Mouse (Mus musculus) erythroblast, embryonic 14.5 days (primary cell): ENCODE measurements around the gene Abca1. TPM values are rescaled to one million over a fixed set of nuclear protein-coding genes. Genes with fewer than 3 reads are reported as not detected.

ENCODE experiments used
- H3K27me3 ChIP-seq: 2 replicates; pipeline ENCODE4 v1.6.1; 2012; ENCODE audit warnings: inconsistent platforms; ENCODE audit not compliant: control insufficient read depth
- H3K36me3 ChIP-seq: 2 replicates; pipeline ENCODE4 v1.6.1; 2012; ENCODE audit warnings: mild to moderate bottlenecking, inconsistent platforms; ENCODE audit not compliant: control insufficient read depth
- H3K4me1 ChIP-seq: 2 replicates; pipeline ENCODE4 v1.6.1; 2012; ENCODE audit warnings: inconsistent platforms; ENCODE audit not compliant: control insufficient read depth
- H3K4me3 ChIP-seq: replicated peaks from 2 replicates; pipeline ENCODE3; 2012; ENCODE audit warnings: moderate library complexity, mild to moderate bottlenecking, inconsistent platforms
- H3K9me3 ChIP-seq: 2 replicates; pipeline ENCODE4 v1.6.1; 2012; ENCODE audit warnings: low read length, inconsistent platforms, mixed read lengths; ENCODE audit not compliant: control insufficient read depth
- GATA1 ChIP-seq: IDR thresholded peaks from 2 replicates; pipeline ENCODE4 v1.6.1; 2012; ENCODE audit warnings: low read length, inconsistent platforms, mixed read lengths
- TAL1 ChIP-seq: IDR thresholded peaks from 3 replicates; pipeline ENCODE4 v1.6.1; 2012; ENCODE audit warnings: low read length, inconsistent platforms, mixed read lengths
- polyA plus RNA-seq: library from polyadenylated mRNA; stranded (reverse); fragments of >175 nt; gene quantifications from 2 replicates; pipeline ENCODE4 v1.2.3, GENCODE M21; 2012

Abca1 gene
- polyA plus RNA-seq, 1 experiment = 0.01 TPM

- Histone ChIP-seq H3K9me3 (no peaks in the 10 kb centered on the region), H3K27me3 (no peaks in the 10 kb centered on the region), H3K4me3 (no peak overlapping the region), H3K4me1 (peaks cover under 1% of the 10 kb centered on the region; the same call in 1 of the 2 replicates), H3K36me3 (no peaks in the 10 kb centered on the region)
- TF ChIP-seq TAL1 (no peak), GATA1 (no peak)
These were observed 15.1 kb downstream of the Abca1 start for GRCm38 (mm10) chr4:53144571-53144970.

- Histone ChIP-seq H3K27me3 (no peaks in the 10 kb centered on the region), H3K4me3 (peak overlapping the region; percentile 46), H3K4me1 (peaks cover 6% of the 10 kb centered on the region; the same call in 1 of the 2 replicates), H3K9me3 (no peaks in the 10 kb centered on the region), H3K36me3 (no peaks in the 10 kb centered on the region)
- no peak for TF ChIP-seq TAL1
- TF ChIP-seq GATA1 = no peak
These were observed 15.7 kb downstream of the Abca1 start for GRCm38 (mm10) chr4:53144021-53144420.

- Histone ChIP-seq H3K4me3 (no peak overlapping the region), H3K4me1 (peaks cover 24% of the 10 kb centered on the region), H3K9me3 (no peaks in the 10 kb centered on the region), H3K36me3 (no peaks in the 10 kb centered on the region; the same call in 1 of the 2 replicates), H3K27me3 (no peaks in the 10 kb centered on the region)
- TF ChIP-seq TAL1 = no peak
- TF ChIP-seq GATA1 = no peak
These were observed 19.0 kb downstream of the Abca1 start for GRCm38 (mm10) chr4:53140678-53141077.

GRCm38 (mm10) chr4:53139495-53139894, 20.2 kb downstream of the Abca1 start:
- H3K4me1 ChIP-seq = peaks cover 24% of the 10 kb centered on the region
- H3K36me3 ChIP-seq = no peaks in the 10 kb centered on the region; the same call in 1 of the 2 replicates
- no peaks in the 10 kb centered on the region for H3K27me3 ChIP-seq
- no peak overlapping the region for H3K4me3 ChIP-seq
- no peaks in the 10 kb centered on the region for H3K9me3 ChIP-seq
- TF ChIP-seq GATA1 = no peak
- TF ChIP-seq TAL1 = no peak

- Histone ChIP-seq H3K36me3 (no peaks in the 10 kb centered on the region; the same call in 1 of the 2 replicates), H3K9me3 (no peaks in the 10 kb centered on the region), H3K27me3 (no peaks in the 10 kb centered on the region), H3K4me3 (no peak overlapping the region), H3K4me1 (peaks cover 24% of the 10 kb centered on the region)
- TF ChIP-seq TAL1 (no peak), GATA1 (no peak)
These were observed 20.7 kb downstream of the Abca1 start for GRCm38 (mm10) chr4:53138974-53139373.

GRCm38 (mm10) chr4:53137087-53137486, 22.6 kb downstream of the Abca1 start:
- Histone ChIP-seq H3K4me1 (peaks cover 24% of the 10 kb centered on the region), H3K4me3 (no peak overlapping the region), H3K36me3 (no peaks in the 10 kb centered on the region; the same call in 1 of the 2 replicates), H3K9me3 (no peaks in the 10 kb centered on the region), H3K27me3 (no peaks in the 10 kb centered on the region)
- TF ChIP-seq TAL1 (no peak), GATA1 (no peak)

GRCm38 (mm10) chr4:53134816-53135215, 24.9 kb downstream of the Abca1 start:
- H3K27me3 ChIP-seq = no peaks in the 10 kb centered on the region
- H3K4me3 ChIP-seq = no peak overlapping the region
- no peaks in the 10 kb centered on the region for H3K9me3 ChIP-seq
- no peak for TF ChIP-seq GATA1
- TF ChIP-seq TAL1 = no peak
- H3K36me3 ChIP-seq = peaks cover 6% of the 10 kb centered on the region
- H3K4me1 ChIP-seq = peaks cover 28% of the 10 kb centered on the region

- H3K9me3 ChIP-seq = no peaks in the 10 kb centered on the region
- peaks cover 24% of the 10 kb centered on the region for H3K4me1 ChIP-seq
- no peak for TF ChIP-seq GATA1
- no peak for TF ChIP-seq TAL1
- H3K4me3 ChIP-seq = no peak overlapping the region
- H3K27me3 ChIP-seq = no peaks in the 10 kb centered on the region
- peaks cover 11% of the 10 kb centered on the region for H3K36me3 ChIP-seq
These were observed 25.7 kb downstream of the Abca1 start for GRCm38 (mm10) chr4:53133995-53134394.

GRCm38 (mm10) chr4:53131538-53131937, 28.2 kb downstream of the Abca1 start:
- H3K36me3 ChIP-seq = peaks cover 22% of the 10 kb centered on the region
- H3K4me1 ChIP-seq = peaks cover 8% of the 10 kb centered on the region; the same call in 1 of the 2 replicates

More at GRCm38 (mm10) chr4:53131538-53131937, 28.2 kb downstream of the Abca1 start:
- TF ChIP-seq GATA1 (no peak), TAL1 (no peak)
- H3K27me3 ChIP-seq = no peaks in the 10 kb centered on the region
- H3K4me3 ChIP-seq = no peak overlapping the region
- H3K9me3 ChIP-seq = peaks cover 4% of the 10 kb centered on the region
